Mouse (Mus musculus): ENCODE data around the gene C7.

DNA sequence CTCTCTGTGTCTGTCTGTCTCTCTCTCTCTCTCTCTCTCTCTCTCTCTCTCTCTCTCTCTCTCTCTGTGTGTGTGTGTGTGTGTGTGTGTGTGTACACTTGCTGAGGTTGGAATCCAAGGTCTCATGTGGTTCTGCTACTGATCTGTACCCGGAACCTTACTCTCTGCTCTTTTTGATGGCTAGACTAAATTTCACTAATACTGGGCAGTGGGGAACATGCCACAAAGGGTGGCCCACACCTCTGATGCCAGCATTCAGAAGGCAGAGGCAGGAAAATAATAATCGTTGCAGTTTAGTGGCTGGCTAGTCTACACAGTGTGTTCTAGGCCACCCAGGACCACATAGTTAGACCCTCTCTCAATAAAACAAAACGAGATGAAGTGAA, 45.1 kb upstream of the C7 start:
- TF ChIP-seq CTCF (IDR thresholded peaks at IDR 0.05; ENCODE audit: low read depth) (no peak), EP300 (IDR thresholded peaks at IDR 0.05; ENCODE audit: low read depth) (no peak)
